Mouse (Mus musculus) 3T3-L1 (cell line): ENCODE results near the gene Smg1.

Experiments
- DNase-seq: peaks from one replicate; pipeline ENCODE4 v3.0.0-alpha.2; 2015; ENCODE audit warnings: low read depth, low spot score

Gene Smg1

DNA sequence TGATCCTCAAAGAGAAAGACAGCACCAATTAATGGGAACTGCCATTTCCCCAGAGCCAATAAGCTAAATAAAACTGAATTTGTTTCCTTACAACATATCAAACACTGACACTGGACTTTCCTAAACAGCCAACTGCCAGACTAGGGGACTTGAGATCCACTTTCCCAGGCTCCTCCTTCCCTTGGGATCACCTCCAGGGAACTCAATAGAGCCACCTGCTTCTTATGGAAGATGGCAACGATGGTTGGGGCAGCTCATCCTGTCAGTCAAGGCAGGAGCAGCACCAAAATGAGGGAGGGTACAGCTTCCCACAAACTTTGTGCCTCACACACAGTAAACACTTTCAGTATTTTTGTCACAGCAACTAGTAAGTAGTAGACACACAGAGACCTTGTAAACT is 135.8 kb downstream of the Smg1 start:
- DNase-seq: no peak

DNA sequence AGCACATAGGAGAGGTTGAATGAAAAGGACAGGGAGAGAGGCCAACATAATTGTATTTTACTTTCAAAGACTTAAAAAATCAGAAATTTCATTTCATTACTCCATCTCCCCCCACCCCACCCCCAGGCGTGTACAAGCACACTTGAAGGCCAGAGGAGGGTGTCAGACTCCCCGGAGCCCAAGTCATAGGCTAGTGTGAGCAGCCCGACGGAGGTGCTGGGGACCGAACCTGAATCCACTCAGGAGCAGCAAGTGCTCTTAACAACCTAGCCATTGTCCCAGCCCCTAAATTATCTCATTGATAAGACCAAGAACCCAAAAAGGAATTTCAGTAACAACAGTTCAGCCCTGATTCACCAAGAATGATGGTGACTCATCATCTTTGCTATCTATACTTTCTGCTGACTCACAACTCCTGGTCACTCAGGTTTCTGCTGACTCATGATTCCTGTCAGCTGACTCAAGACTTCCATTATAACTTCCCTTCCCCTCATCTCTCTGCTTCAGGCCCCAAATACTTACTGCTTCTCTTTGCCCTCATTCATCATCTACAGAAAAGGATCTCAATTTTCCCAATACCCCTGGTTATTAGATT is 138.9 kb downstream of the Smg1 start:
- peak; percentile 94 for DNase-seq

DNA sequence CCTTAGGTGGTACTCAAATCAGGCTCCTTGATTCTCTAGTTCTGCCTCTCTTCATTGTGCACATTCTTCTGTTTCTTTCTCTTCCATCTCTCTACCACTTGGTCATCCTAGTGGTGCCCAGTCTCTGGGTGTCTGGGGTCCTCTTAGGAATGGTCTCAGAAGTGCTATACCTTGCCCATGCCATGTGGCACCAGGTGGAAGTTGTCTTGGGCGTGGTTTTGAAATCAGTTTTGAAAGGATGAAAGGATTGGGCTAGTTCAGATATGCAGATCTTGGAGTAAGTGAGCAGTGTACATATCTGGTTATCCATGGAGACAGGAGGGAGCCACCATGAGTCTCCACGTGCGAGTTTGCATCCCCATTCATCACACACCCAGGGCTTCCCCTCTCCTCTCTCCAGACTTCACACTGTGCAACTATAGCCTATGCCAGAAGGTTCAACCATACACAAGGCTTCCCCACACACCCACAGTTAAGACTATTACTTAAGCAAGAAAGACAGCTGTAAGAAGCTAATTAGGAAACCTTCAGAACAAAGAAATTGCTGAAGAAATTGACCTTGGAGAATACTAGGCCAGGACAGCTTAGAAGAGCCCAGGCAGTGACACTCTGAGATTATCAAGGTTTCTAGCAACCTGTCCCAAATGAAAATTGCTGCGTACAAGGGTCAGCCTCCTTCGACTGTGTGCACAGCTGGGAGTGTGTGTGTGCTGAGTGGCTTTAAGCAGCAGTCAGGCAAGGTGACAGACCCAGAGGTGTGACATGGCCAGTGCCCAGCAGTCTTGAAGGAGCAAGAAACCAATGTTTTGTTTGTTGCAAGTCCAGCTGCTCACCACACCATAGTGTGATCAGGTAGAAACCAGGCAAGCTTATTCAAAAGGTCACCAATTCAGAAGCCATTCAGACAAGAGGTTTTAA is 139.7 kb downstream of the Smg1 start:
- DNase-seq: no peak

GRCm38 (mm10) chr7:118102678-118103461 is 140.6 kb downstream of the Smg1 start:
- DNase-seq: no peak

- peak; percentile 80 for DNase-seq
These were observed 141.2 kb downstream of the Smg1 start for GRCm38 (mm10) chr7:118102231-118102630.

DNA sequence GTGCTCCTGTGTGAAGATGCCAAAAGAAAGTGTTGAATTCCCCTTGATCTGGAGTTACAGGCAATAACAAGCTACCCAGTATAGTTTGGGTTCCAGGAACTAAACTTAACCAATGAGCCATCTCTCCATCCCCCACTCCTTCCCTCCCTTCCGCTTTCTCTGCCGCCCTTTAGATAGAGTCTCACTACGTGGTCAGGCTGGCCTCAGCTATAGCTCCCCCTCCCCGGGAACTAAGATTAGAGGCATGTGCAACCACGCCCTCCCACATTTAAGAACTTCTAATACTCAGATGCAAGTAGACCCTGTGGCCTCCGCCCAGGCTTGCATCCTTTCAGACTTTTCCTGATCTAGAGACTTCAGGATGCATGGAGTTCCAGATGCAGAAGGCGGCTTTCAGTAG is 145.9 kb downstream of the Smg1 start:
- no peak for DNase-seq
